Mouse (Mus musculus): ENCODE results near the gene Scube1. TPM values are rescaled to one million over a fixed set of nuclear protein-coding genes. Genes with fewer than 3 reads are reported as not detected.
A peak's percentile ranks its signal among the peaks of the same experiment; 100 is the strongest.

Gene Scube1
- total and polyA plus RNA-seq, 3 experiments, result not detected

DNA sequence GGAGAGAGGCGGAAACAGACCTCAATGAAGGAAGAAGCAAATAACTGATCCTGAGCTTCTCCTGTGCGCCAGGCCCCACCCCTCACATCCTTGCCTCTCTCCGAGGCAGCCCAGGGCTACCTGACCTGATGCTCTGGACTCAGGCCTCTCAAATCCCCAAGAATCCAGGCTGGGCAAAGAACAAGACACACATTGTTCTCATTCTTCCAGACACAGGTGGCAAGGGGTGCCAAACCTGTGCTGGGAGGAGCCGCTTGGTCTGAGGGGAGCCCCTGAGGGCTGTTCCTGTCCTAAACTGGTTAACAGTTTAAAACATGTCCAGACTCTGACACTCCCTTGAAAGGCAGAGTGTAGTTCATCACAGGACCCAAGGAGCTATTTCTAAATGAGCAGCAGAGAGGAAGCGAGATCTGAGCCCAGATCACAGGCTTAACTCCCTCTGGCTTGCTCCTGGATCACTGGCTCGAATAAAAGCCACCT, 140.0 kb downstream of the Scube1 start:
- peaks cover 66 to 94% of the 10 kb centered on the region in 2 experiments for H3K36me3 ChIP-seq (replicated peaks in 1 of 2; ENCODE audit: control insufficient read depth in 1 of 2, insufficient read depth in 1 of 2, low read length in 1 of 2)
- H3K79me2 ChIP-seq (replicated peaks; ENCODE audit: control insufficient read depth, extremely low read depth, insufficient read depth, poor library complexity, severe bottlenecking), result no peaks in the 10 kb centered on the region
- no peak overlapping the region for H3K4me2 ChIP-seq (ENCODE audit: insufficient read depth, low read depth, poor library complexity, severe bottlenecking)
- TF ChIP-seq MEF2A (IDR thresholded peaks at IDR 0.05; ENCODE audit: borderline replicate concordance, low read depth, low read length) (no peak), KAT2A (IDR thresholded peaks at IDR 0.05; ENCODE audit: insufficient replicate concordance, low read length) (no peak), CHD2 (IDR thresholded peaks at IDR 0.05; ENCODE audit: low read length) (no peak), ETS1 (conservative IDR thresholded peaks at IDR 0.05; ENCODE audit: low read depth, low read length) (no peak), EP300 (IDR thresholded peaks at IDR 0.05; ENCODE audit: low read length) (no peak), MXI1 (IDR thresholded peaks at IDR 0.05; ENCODE audit: low read depth, low read length) (no peak), HCFC1 (IDR thresholded peaks at IDR 0.05; ENCODE audit: low read depth, low read length) (no peak), BHLHE40 (IDR thresholded peaks at IDR 0.05; ENCODE audit: low read depth, low read length) (no peak), TBP (conservative IDR thresholded peaks at IDR 0.05; ENCODE audit: low read depth, low read length) (no peak), JUN (IDR thresholded peaks at IDR 0.05; ENCODE audit: insufficient read depth, low read depth, low read length) (no peak), NRF1 (IDR thresholded peaks at IDR 0.05; ENCODE audit: low read depth, low read length) (no peak)
- dilution Hi-C loops (cut with MboI; ENCODE audit: extremely low pct_ligation_motif_present, extremely low pct_unique_long_range_greater_than_20kb, low sequenced_read_pairs), result no loop called here
- no peaks in the 10 kb centered on the region for H3K4me1 ChIP-seq (ENCODE audit: control insufficient read depth in 1 of 2, insufficient read depth in 2 of 2)
- in situ Hi-C loops (cut with MboI; ENCODE audit: low pct_ligation_motif_present, low pct_unique_long_range_greater_than_20kb, low sequenced_read_pairs), result no loop called here
- H3K27me3 ChIP-seq (replicated peaks), result no peaks in the 10 kb centered on the region
- no peak for DNase-seq (ENCODE audit: extremely low read depth)
- H3K9me3 ChIP-seq (replicated peaks; ENCODE audit: low read length), result peaks cover 13% of the 10 kb centered on the region
- no peak overlapping the region for H3K9ac ChIP-seq (ENCODE audit: insufficient read depth, low read depth)
- H3K27ac ChIP-seq (ENCODE audit: insufficient read depth, low read depth), result no peak overlapping the region
- no peak overlapping the region for H3K4me3 ChIP-seq (replicated peaks in 1 of 3; ENCODE audit: low read depth in 2 of 3, low read length in 2 of 3, poor library complexity in 1 of 3)

- DNase-seq (ENCODE audit: extremely low read depth), result peak; percentile 39
- Histone ChIP-seq H3K9me3 (replicated peaks; ENCODE audit: low read length) (peaks cover 13% of the 10 kb centered on the region), H3K9ac (ENCODE audit: insufficient read depth, low read depth) (no peak overlapping the region), H3K27ac (ENCODE audit: insufficient read depth, low read depth) (no peak overlapping the region), H3K27me3 (replicated peaks) (no peaks in the 10 kb centered on the region), H3K79me2 (replicated peaks; ENCODE audit: control insufficient read depth, extremely low read depth, insufficient read depth, poor library complexity, severe bottlenecking) (no peaks in the 10 kb centered on the region), H3K4me2 (ENCODE audit: insufficient read depth, low read depth, poor library complexity, severe bottlenecking) (no peak overlapping the region), H3K4me1 (ENCODE audit: control insufficient read depth in 1 of 2, insufficient read depth in 2 of 2) (no peaks in the 10 kb centered on the region), H3K4me3 (replicated peaks in 1 of 3; ENCODE audit: low read depth in 2 of 3, low read length in 2 of 3, poor library complexity in 1 of 3) (no peak overlapping the region), H3K36me3 (replicated peaks in 1 of 2; ENCODE audit: control insufficient read depth in 1 of 2, insufficient read depth in 1 of 2, low read length in 1 of 2) (peaks cover 74 to 97% of the 10 kb centered on the region in 2 experiments)
- dilution Hi-C loops (cut with MboI; ENCODE audit: extremely low pct_ligation_motif_present, extremely low pct_unique_long_range_greater_than_20kb, low sequenced_read_pairs), result no loop called here
- in situ Hi-C loops (cut with MboI; ENCODE audit: low pct_ligation_motif_present, low pct_unique_long_range_greater_than_20kb, low sequenced_read_pairs), result no loop called here
- peak; percentile 41 for TF ChIP-seq RAD21 (IDR thresholded peaks at IDR 0.05; ENCODE audit: low read depth, low read length)
- peak; percentile 12 to 64; a peak in 2 of 4 replicates for TF ChIP-seq CTCF (conservative IDR thresholded peaks at IDR 0.05 in 1 of 2, IDR thresholded peaks at IDR 0.05 in 1 of 2; ENCODE audit: low read depth in 2 of 2, low read length in 2 of 2)
- peak; percentile 10; the same call in 1 of the 2 replicates for TF ChIP-seq SMC3 (IDR thresholded peaks at IDR 0.05; ENCODE audit: low read depth, low read length)
- no peak for TF ChIP-seq MAZ (IDR thresholded peaks at IDR 0.05; ENCODE audit: low read depth, low read length)
- TF ChIP-seq ZNF384 (IDR thresholded peaks at IDR 0.05; ENCODE audit: low read depth, low read length), result no peak
- peak; percentile 96 for TF ChIP-seq MAFK (IDR thresholded peaks at IDR 0.05; ENCODE audit: insufficient replicate concordance, low read length)
Measured at GRCm38 (mm10) chr15:83583419-83584156, 141.2 kb downstream of the Scube1 start.

Measured in CH12.LX (cell line).